Mouse (Mus musculus): ENCODE measurements around the gene Mus81. TPM values are rescaled to one million over a fixed set of nuclear protein-coding genes. Genes with fewer than 3 reads are reported as not detected.
A peak's percentile ranks its signal among the peaks of the same experiment; 100 is the strongest.

The Mus81 gene
- polyA plus RNA-seq, 1 experiment from 2014 or later = 39.7 TPM

GRCm38 (mm10) chr19:5468374-5468773, 19.8 kb downstream of the Mus81 start, which contains the start of gene Ctsw:
TSS of gene Ctsw (minus strand) at chr19:5468507.
- Histone ChIP-seq H3K27me3 (ENCODE audit: control insufficient read depth, insufficient read depth, low read length) (no peaks in the 10 kb centered on the region), H3K4me1 (ENCODE audit: control insufficient read depth, insufficient read depth, low read length) (0 out of 2 replicates have a peak, but pooled peaks cover 2% of the 10 kb centered on the region), H3K9ac (ENCODE audit: low read length) (no peak within 1 kb of the TSS), H3K9me3 (ENCODE audit: control insufficient read depth, low read length) (no peaks in the 10 kb centered on the region), H3K4me2 (ENCODE audit: low read depth, severe bottlenecking) (no peak within 1 kb of the TSS), H3K36me3 (ENCODE audit: control insufficient read depth, insufficient read depth, low read length) (peaks cover 13% of the 10 kb centered on the region), H3K27ac (replicated peaks; ENCODE audit: low read depth, low read length) (no peak within 1 kb of the TSS), H3K4me3 (ENCODE audit: low read depth, low read length) (no peak within 1 kb of the TSS)
- 56% methylated on average over 5 of the region's 5 CpGs for WGBS
- DNase-seq (ENCODE audit: low spot score) = no peak
- no peak for ATAC-seq (ENCODE audit: insufficient number of reproducible peaks, low FRiP score, low TSS enrichment, low read depth)

GRCm38 (mm10) chr19:5466916-5467500, 21.2 kb downstream of the Mus81 start:
- H3K27me3 ChIP-seq (ENCODE audit: control insufficient read depth, insufficient read depth, low read length) = no peaks in the 10 kb centered on the region
- no peak overlapping the region for H3K9ac ChIP-seq (ENCODE audit: low read length)
- H3K4me1 ChIP-seq (ENCODE audit: control insufficient read depth, insufficient read depth, low read length) = 0 out of 2 replicates have a peak, but pooled peaks cover 2% of the 10 kb centered on the region
- H3K36me3 ChIP-seq (ENCODE audit: control insufficient read depth, insufficient read depth, low read length) = peaks cover 17% of the 10 kb centered on the region
- no peak for DNase-seq (ENCODE audit: low spot score)
- no peaks in the 10 kb centered on the region for H3K9me3 ChIP-seq (ENCODE audit: control insufficient read depth, low read length)
- no peak overlapping the region for H3K27ac ChIP-seq (replicated peaks; ENCODE audit: low read depth, low read length)
- no peak overlapping the region for H3K4me3 ChIP-seq (ENCODE audit: low read depth, low read length)
- ATAC-seq (ENCODE audit: insufficient number of reproducible peaks, low FRiP score, low TSS enrichment, low read depth) = no peak
- no peak overlapping the region for H3K4me2 ChIP-seq (ENCODE audit: low read depth, severe bottlenecking)
- 92% methylated on average over 6 of the region's 6 CpGs for WGBS

GRCm38 (mm10) chr19:5465037-5465436, 23.2 kb downstream of the Mus81 start:
- Histone ChIP-seq H3K4me1 (ENCODE audit: control insufficient read depth, insufficient read depth, low read length) (peaks cover 10% of the 10 kb centered on the region; the same call in 1 of the 2 replicates), H3K27ac (replicated peaks; ENCODE audit: low read depth, low read length) (no peak overlapping the region), H3K4me3 (ENCODE audit: low read depth, low read length) (no peak overlapping the region), H3K36me3 (ENCODE audit: control insufficient read depth, insufficient read depth, low read length) (peaks cover 17% of the 10 kb centered on the region), H3K9ac (ENCODE audit: low read length) (no peak overlapping the region), H3K4me2 (ENCODE audit: low read depth, severe bottlenecking) (no peak overlapping the region), H3K9me3 (ENCODE audit: control insufficient read depth, low read length) (no peaks in the 10 kb centered on the region), H3K27me3 (ENCODE audit: control insufficient read depth, insufficient read depth, low read length) (no peaks in the 10 kb centered on the region)
- ATAC-seq (ENCODE audit: insufficient number of reproducible peaks, low FRiP score, low TSS enrichment, low read depth) = no peak
- DNase-seq (ENCODE audit: low spot score) = no peak
- WGBS = 93% methylated on average over 8 of the region's 8 CpGs

GRCm38 (mm10) chr19:5463791-5464562, 24.2 kb downstream of the Mus81 start:
- DNase-seq (ENCODE audit: low spot score) (peak; percentile 87), ATAC-seq (ENCODE audit: insufficient number of reproducible peaks, low FRiP score, low TSS enrichment, low read depth) (peak; percentile 60)
- no peaks in the 10 kb centered on the region for H3K9me3 ChIP-seq (ENCODE audit: control insufficient read depth, low read length)
- peak overlapping the region; percentile 37 for H3K4me2 ChIP-seq (ENCODE audit: low read depth, severe bottlenecking)
- H3K9ac ChIP-seq (ENCODE audit: low read length) = peak overlapping the region; percentile 47; the same call in 1 of the 2 replicates
- H3K4me3 ChIP-seq (ENCODE audit: low read depth, low read length) = peak overlapping the region; percentile 10; the same call in 1 of the 2 replicates
- 56% methylated on average over 15 of the region's 15 CpGs for WGBS
- peaks cover 17% of the 10 kb centered on the region for H3K36me3 ChIP-seq (ENCODE audit: control insufficient read depth, insufficient read depth, low read length)
- peaks cover 13% of the 10 kb centered on the region; the same call in 1 of the 2 replicates for H3K4me1 ChIP-seq (ENCODE audit: control insufficient read depth, insufficient read depth, low read length)
- no peaks in the 10 kb centered on the region for H3K27me3 ChIP-seq (ENCODE audit: control insufficient read depth, insufficient read depth, low read length)
- peak overlapping the region; percentile 51; the same call in 1 of the 2 replicates for H3K27ac ChIP-seq (replicated peaks; ENCODE audit: low read depth, low read length)

DNA sequence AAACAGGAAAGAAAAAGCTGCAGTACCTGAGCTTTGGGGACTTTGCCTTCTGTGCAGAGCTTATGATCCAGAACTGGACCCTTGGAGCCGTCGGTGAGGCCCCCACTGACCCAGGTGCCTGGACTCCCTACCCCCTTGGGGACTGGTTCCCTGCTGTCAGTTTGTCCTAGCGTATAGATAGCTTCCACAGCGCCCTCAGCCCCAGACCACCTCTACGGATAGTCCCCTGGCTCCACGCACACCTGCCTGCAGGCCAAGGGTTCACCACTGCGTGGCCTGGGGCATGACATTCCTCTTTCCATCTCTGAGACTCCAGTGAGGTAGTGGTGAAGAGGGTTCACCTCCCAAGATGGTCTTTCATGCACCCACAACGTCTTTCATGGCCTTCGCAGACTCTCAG, 25.0 kb downstream of the Mus81 start:
- Histone ChIP-seq H3K27me3 (ENCODE audit: control insufficient read depth, insufficient read depth, low read length) (no peaks in the 10 kb centered on the region), H3K4me2 (ENCODE audit: low read depth, severe bottlenecking) (no peak overlapping the region), H3K27ac (replicated peaks; ENCODE audit: low read depth, low read length) (no peak overlapping the region), H3K9me3 (ENCODE audit: control insufficient read depth, low read length) (no peaks in the 10 kb centered on the region), H3K36me3 (ENCODE audit: control insufficient read depth, insufficient read depth, low read length) (peaks cover 17% of the 10 kb centered on the region), H3K9ac (ENCODE audit: low read length) (no peak overlapping the region), H3K4me3 (ENCODE audit: low read depth, low read length) (no peak overlapping the region), H3K4me1 (ENCODE audit: control insufficient read depth, insufficient read depth, low read length) (peaks cover 13% of the 10 kb centered on the region; the same call in 1 of the 2 replicates)
- 89% methylated on average over 9 of the region's 9 CpGs for WGBS
- DNase-seq (ENCODE audit: low spot score) (no peak), ATAC-seq (ENCODE audit: insufficient number of reproducible peaks, low FRiP score, low TSS enrichment, low read depth) (no peak)

DNA sequence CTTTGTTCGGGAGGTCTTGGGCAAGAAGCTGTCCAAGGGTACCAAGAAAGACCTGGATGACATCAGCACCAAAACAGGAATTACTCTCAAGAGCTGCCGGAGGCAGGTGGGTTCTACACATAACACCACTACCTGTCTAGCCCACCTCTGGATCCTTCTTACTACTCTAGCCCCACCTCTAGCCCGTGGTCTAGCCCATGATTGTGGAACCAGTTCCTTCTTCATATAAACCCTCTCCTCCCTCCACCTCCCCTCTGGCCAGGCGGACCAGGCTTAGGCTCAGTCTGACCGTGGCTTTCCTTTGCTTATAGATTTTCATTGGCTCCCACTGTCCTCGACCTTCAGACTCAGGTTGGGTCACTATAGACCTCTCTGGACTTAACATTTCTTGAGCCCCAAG, 26.8 kb downstream of the Mus81 start:
- Histone ChIP-seq H3K4me2 (ENCODE audit: low read depth, severe bottlenecking) (peak overlapping the region; percentile 88), H3K36me3 (ENCODE audit: control insufficient read depth, insufficient read depth, low read length) (peaks cover 15% of the 10 kb centered on the region), H3K9ac (ENCODE audit: low read length) (no peak overlapping the region), H3K27ac (replicated peaks; ENCODE audit: low read depth, low read length) (no peak overlapping the region), H3K9me3 (ENCODE audit: control insufficient read depth, low read length) (no peaks in the 10 kb centered on the region), H3K4me1 (ENCODE audit: control insufficient read depth, insufficient read depth, low read length) (peaks cover 15% of the 10 kb centered on the region), H3K27me3 (ENCODE audit: control insufficient read depth, insufficient read depth, low read length) (no peaks in the 10 kb centered on the region), H3K4me3 (ENCODE audit: low read depth, low read length) (peak overlapping the region; percentile 71)
- ATAC-seq (ENCODE audit: insufficient number of reproducible peaks, low FRiP score, low TSS enrichment, low read depth) (no peak), DNase-seq (ENCODE audit: low spot score) (no peak)
- WGBS = 87% methylated on average over 6 of the region's 6 CpGs

GRCm38 (mm10) chr19:5460465-5460911, 27.7 kb downstream of the Mus81 start, which contains the start of gene Fibp:
TSS of gene Fibp (plus strand) at chr19:5460615.
- Histone ChIP-seq H3K4me2 (ENCODE audit: low read depth, severe bottlenecking) (peak within 1 kb of the TSS; percentile 88), H3K9me3 (ENCODE audit: control insufficient read depth, low read length) (no peaks in the 10 kb centered on the region), H3K27ac (replicated peaks; ENCODE audit: low read depth, low read length) (no peak within 1 kb of the TSS; the same call in 1 of the 2 replicates), H3K36me3 (ENCODE audit: control insufficient read depth, insufficient read depth, low read length) (peaks cover 11% of the 10 kb centered on the region), H3K27me3 (ENCODE audit: control insufficient read depth, insufficient read depth, low read length) (no peaks in the 10 kb centered on the region), H3K9ac (ENCODE audit: low read length) (peak within 1 kb of the TSS; percentile 69), H3K4me3 (ENCODE audit: low read depth, low read length) (peak within 1 kb of the TSS; percentile 71), H3K4me1 (ENCODE audit: control insufficient read depth, insufficient read depth, low read length) (peaks cover 23% of the 10 kb centered on the region)
- peak; percentile 58 for ATAC-seq (ENCODE audit: insufficient number of reproducible peaks, low FRiP score, low TSS enrichment, low read depth)
- under 1% methylated on average over 32 of the region's 32 CpGs for WGBS
- peak; percentile 93 for DNase-seq (ENCODE audit: low spot score)

GRCm38 (mm10) chr19:5459896-5460295, 28.3 kb downstream of the Mus81 start:
- Histone ChIP-seq H3K4me1 (ENCODE audit: control insufficient read depth, insufficient read depth, low read length) (peaks cover 23% of the 10 kb centered on the region), H3K4me3 (ENCODE audit: low read depth, low read length) (peak overlapping the region; percentile 71), H3K4me2 (ENCODE audit: low read depth, severe bottlenecking) (peak overlapping the region; percentile 88), H3K9me3 (ENCODE audit: control insufficient read depth, low read length) (no peaks in the 10 kb centered on the region), H3K27ac (replicated peaks; ENCODE audit: low read depth, low read length) (no peak overlapping the region), H3K27me3 (ENCODE audit: control insufficient read depth, insufficient read depth, low read length) (no peaks in the 10 kb centered on the region), H3K36me3 (ENCODE audit: control insufficient read depth, insufficient read depth, low read length) (peaks cover 7% of the 10 kb centered on the region), H3K9ac (ENCODE audit: low read length) (peak overlapping the region; percentile 69)
- ATAC-seq (ENCODE audit: insufficient number of reproducible peaks, low FRiP score, low TSS enrichment, low read depth) (no peak), DNase-seq (ENCODE audit: low spot score) (no peak)
- 21% methylated on average over 3 of the region's 3 CpGs for WGBS
